Mouse (Mus musculus) lung, postnatal 0 days (tissue): ENCODE results near the gene Gigyf2. TPM values are rescaled to one million over a fixed set of nuclear protein-coding genes. Genes with fewer than 3 reads are reported as not detected.

Experiments
- ATAC-seq: fragments of 200-750 bp; cut with Nextera tagmentation; 2 replicates; pipeline ENCODE4 v1.8.0; 2017; ENCODE audit warnings: moderate library complexity
- DNase-seq: peaks from one replicate; pipeline ENCODE4 v3.0.0-alpha.2; 2016; ENCODE audit warnings: low spot score
- H3K27ac ChIP-seq: fragments of 300-500 bp; sonication (generic); 2 replicates; pipeline ENCODE4 v1.5.1; 2014; ENCODE audit warnings: antibody characterized with exemption, mild to moderate bottlenecking, low read length, mixed read lengths
- H3K27me3 ChIP-seq: fragments of 300-500 bp; sonication (generic); replicated peaks from 2 replicates; pipeline ENCODE4 v1.6.1; 2014; ENCODE audit warnings: low read length, mixed read lengths; ENCODE audit not compliant: insufficient read depth
- H3K36me3 ChIP-seq: fragments of 300-500 bp; sonication (generic); 2 replicates; pipeline ENCODE4 v1.6.1; 2014; ENCODE audit warnings: low read length, mixed read lengths; ENCODE audit not compliant: insufficient read depth
- H3K4me1 ChIP-seq: fragments of 300-500 bp; sonication (generic); 2 replicates; pipeline ENCODE4 v1.6.1; 2014; ENCODE audit warnings: antibody characterized with exemption, low read depth, low read length, mixed read lengths; ENCODE audit not compliant: insufficient read depth
- H3K4me2 ChIP-seq: fragments of 300-500 bp; sonication (generic); replicated peaks from 2 replicates; pipeline ENCODE4 v1.6.1; 2014; ENCODE audit warnings: low read depth, mild to moderate bottlenecking, low read length, moderate library complexity, mixed read lengths
- H3K4me3 ChIP-seq: fragments of 300-500 bp; sonication (generic); 2 replicates; pipeline ENCODE4 v1.5.1; 2014; ENCODE audit warnings: low read depth, low read length
- H3K9ac ChIP-seq: fragments of 300-500 bp; sonication (generic); replicated peaks from 2 replicates; pipeline ENCODE4 v1.6.1; 2014; ENCODE audit warnings: low read depth, mild to moderate bottlenecking
- H3K9me3 ChIP-seq: fragments of 300-500 bp; sonication (generic); 2 replicates; pipeline ENCODE4 v1.6.1; 2016; ENCODE audit warnings: low read length, mixed read lengths
- CTCF ChIP-seq: IDR thresholded peaks from 2 replicates; pipeline ENCODE4 v1.5.1; 2016; ENCODE audit warnings: antibody characterized with exemption, mild to moderate bottlenecking
- EP300 ChIP-seq: IDR thresholded peaks from 2 replicates; pipeline ENCODE4 v1.6.1; 2016; ENCODE audit warnings: antibody characterized with exemption, mild to moderate bottlenecking, control low read depth
- WGBS: fragments of 180-500 bp; shearing (Covaris S2); extraction: QIAGEN DNeasy Blood & Tissue Kit; methylation state at CpG from one replicate; pipeline ENCODE4 v1.1.7; 2014; 5-methylcytosine and 5-hydroxymethylcytosine counted together
- polyA plus RNA-seq: library from polyadenylated mRNA; unstranded; fragments of >200 nt; fragmentation: Nextera tagmentation; extraction: Ambion mirVana; gene quantifications from 2 replicates; pipeline ENCODE4 v1.2.1, GENCODE M21; 2015

Gigyf2 gene
- polyA plus RNA-seq, 1 experiment from 2014 or later = 29.6 TPM

GRCm38 (mm10) chr1:87313843-87314570 lies 12.8 kb upstream of the Gigyf2 start:
- ATAC-seq = no peak
- DNase-seq = no peak
- no peaks in the 10 kb centered on the region for H3K27me3 ChIP-seq
- no peak overlapping the region for H3K27ac ChIP-seq
- WGBS = 85% methylated on average over 8 of the region's 8 CpGs
- no peaks in the 10 kb centered on the region for H3K9me3 ChIP-seq
- TF ChIP-seq CTCF (no peak), EP300 (no peak)
- H3K4me1 ChIP-seq = no peaks in the 10 kb centered on the region
- H3K36me3 ChIP-seq = no peaks in the 10 kb centered on the region
- no peak overlapping the region for H3K4me3 ChIP-seq
- H3K4me2 ChIP-seq = no peak overlapping the region
- H3K9ac ChIP-seq = no peak overlapping the region

GRCm38 (mm10) chr1:87315431-87315830 lies 11.4 kb upstream of the Gigyf2 start:
- 90% methylated on average over 2 of the region's 2 CpGs for WGBS
- H3K9ac ChIP-seq = no peak overlapping the region
- no peak overlapping the region for H3K4me2 ChIP-seq
- no peak for ATAC-seq
- H3K4me1 ChIP-seq = no peaks in the 10 kb centered on the region
- H3K36me3 ChIP-seq = no peaks in the 10 kb centered on the region
- no peak overlapping the region for H3K27ac ChIP-seq
- H3K4me3 ChIP-seq = no peak overlapping the region
- H3K27me3 ChIP-seq = no peaks in the 10 kb centered on the region
- no peaks in the 10 kb centered on the region for H3K9me3 ChIP-seq
- no peak for DNase-seq
- TF ChIP-seq CTCF (no peak), EP300 (no peak)

- ATAC-seq (no peak), DNase-seq (no peak)
- H3K36me3 ChIP-seq = no peaks in the 10 kb centered on the region
- 42% methylated on average over 2 of the region's 2 CpGs for WGBS
- no peak overlapping the region for H3K27ac ChIP-seq
- no peaks in the 10 kb centered on the region for H3K27me3 ChIP-seq
- no peak overlapping the region for H3K4me2 ChIP-seq
- H3K4me3 ChIP-seq = no peak overlapping the region
- no peaks in the 10 kb centered on the region for H3K9me3 ChIP-seq
- H3K4me1 ChIP-seq = no peaks in the 10 kb centered on the region
- H3K9ac ChIP-seq = no peak overlapping the region
- TF ChIP-seq EP300 (no peak), CTCF (no peak)
Measured at GRCm38 (mm10) chr1:87315894-87316293, 10.9 kb upstream of the Gigyf2 start.

- H3K27me3 ChIP-seq = no peaks in the 10 kb centered on the region
- no peak overlapping the region for H3K9ac ChIP-seq
- no peak overlapping the region for H3K4me3 ChIP-seq
- no peak for ATAC-seq
- no peaks in the 10 kb centered on the region for H3K36me3 ChIP-seq
- TF ChIP-seq EP300 (no peak), CTCF (no peak)
- H3K4me2 ChIP-seq = no peak overlapping the region
- no peaks in the 10 kb centered on the region for H3K9me3 ChIP-seq
- no peaks in the 10 kb centered on the region for H3K4me1 ChIP-seq
- DNase-seq = no peak
- WGBS = 22% methylated on average over 3 of the region's 3 CpGs
- no peak overlapping the region for H3K27ac ChIP-seq
Measured at GRCm38 (mm10) chr1:87316672-87317071, 10.1 kb upstream of the Gigyf2 start.

- WGBS = 0% methylated on average over 1 of the region's 1 CpGs
- TF ChIP-seq CTCF = no peak
- no peak for TF ChIP-seq EP300
- no peak for ATAC-seq
- H3K4me1 ChIP-seq = no peaks in the 10 kb centered on the region
- H3K4me2 ChIP-seq = no peak overlapping the region
- no peaks in the 10 kb centered on the region for H3K36me3 ChIP-seq
- no peak overlapping the region for H3K27ac ChIP-seq
- no peak overlapping the region for H3K9ac ChIP-seq
- H3K9me3 ChIP-seq = no peaks in the 10 kb centered on the region
- no peak for DNase-seq
- no peaks in the 10 kb centered on the region for H3K27me3 ChIP-seq
- H3K4me3 ChIP-seq = no peak overlapping the region
Measured at GRCm38 (mm10) chr1:87321071-87321470, 5.7 kb upstream of the Gigyf2 start.

GRCm38 (mm10) chr1:87322778-87323177 lies 4.0 kb upstream of the Gigyf2 start:
- no peak for TF ChIP-seq CTCF
- no peak for TF ChIP-seq EP300
- Histone ChIP-seq H3K4me3 (no peak overlapping the region), H3K4me2 (no peak overlapping the region), H3K9ac (no peak overlapping the region), H3K36me3 (no peaks in the 10 kb centered on the region), H3K4me1 (no peaks in the 10 kb centered on the region), H3K27ac (no peak overlapping the region), H3K9me3 (no peaks in the 10 kb centered on the region), H3K27me3 (no peaks in the 10 kb centered on the region)
- WGBS = 91% methylated on average over 3 of the region's 3 CpGs
- no peak for ATAC-seq
- DNase-seq = no peak
